Comparison of ENCODE assay signal across 13 mouse cellular contexts in the genomic region with DNA sequence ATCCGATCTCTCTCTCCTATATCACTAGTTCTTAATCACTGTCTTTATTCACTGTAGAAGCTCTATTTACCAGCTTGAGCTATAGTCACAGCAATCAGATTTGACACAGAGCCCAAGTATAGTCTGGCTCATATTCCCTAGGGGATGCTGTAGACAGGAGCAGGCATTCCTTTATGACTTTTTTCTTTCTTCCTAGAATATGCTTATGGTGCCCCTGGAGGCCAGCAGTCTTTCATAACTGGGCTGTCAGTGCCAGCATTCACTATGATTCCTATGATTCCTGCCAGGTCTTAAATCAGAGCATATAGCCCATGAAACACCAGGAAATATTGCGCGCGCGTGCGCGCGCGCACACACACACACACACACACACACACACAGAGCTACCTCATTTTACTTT.
DNase-seq lines count a peak whose midpoint lies in the region; ATAC-seq and TF ChIP-seq lines count a peak whose summit lies in the region.
"Had no signal": no experiment of that assay in that cellular context is flagged by ENCODE, and none has a peak within 500 bp of the region (broad histone marks: within the 10 kb centered on the region; RNA-seq: fewer than 3 reads in every experiment).

No protein-coding gene starts in this region.

- ATAC-seq in forebrain, embryonic 11.5 days (replicated peaks; ENCODE audit: low FRiP score) = peak; percentile 91
- ATAC-seq in midbrain, embryonic 12.5 days (ENCODE audit: low FRiP score, low read depth) = peak; percentile 84

- H3K9me3 ChIP-seq in forebrain, embryonic 11.5 days (ENCODE audit: control insufficient read depth, low read length) = no peaks in the 10 kb centered on the region
- H3K9me3 ChIP-seq in midbrain, embryonic 12.5 days = no peaks in the 10 kb centered on the region

- peak; percentile 15 for DNase-seq in adrenal gland, postnatal 10 days
- DNase-seq in adrenal gland, adult (ENCODE audit: inconsistent age in 2 of 2, low spot score in 1 of 2) = no peak
- DNase-seq in cerebellum, adult 11 months = peak; percentile 26
- no peak for DNase-seq in forebrain, embryonic 11.5 days (ENCODE audit: low spot score)
- DNase-seq in lung, postnatal 4 days = no peak
- DNase-seq in testis, postnatal 10 days (ENCODE audit: low spot score) = no peak
- no peak for DNase-seq in gastrocnemius, adult 2 months
- DNase-seq: adrenal gland, adult 8-10 months; gastrocnemius, postnatal 10 days; heart, postnatal 36 days; liver; right cerebral cortex, postnatal 14 days had no signal

- peaks cover 5% of the 10 kb centered on the region; the same call in 1 of the 2 replicates for H3K4me1 ChIP-seq in forebrain, embryonic 11.5 days (replicated peaks; ENCODE audit: control insufficient read depth, insufficient read depth, low read length)
- H3K4me1 ChIP-seq in midbrain, embryonic 12.5 days = peaks cover 9% of the 10 kb centered on the region; the same call in 1 of the 2 replicates

- WGBS in forebrain, embryonic 11.5 days = 74% methylated on average over 9 of the region's 9 CpGs
- 83% methylated on average over 9 of the region's 9 CpGs for WGBS in midbrain, embryonic 12.5 days

- no peaks in the 10 kb centered on the region for H3K36me3 ChIP-seq in forebrain, embryonic 11.5 days (ENCODE audit: control insufficient read depth, insufficient read depth, low read length)
- no peaks in the 10 kb centered on the region for H3K36me3 ChIP-seq in midbrain, embryonic 12.5 days

- H3K9ac ChIP-seq in forebrain, embryonic 11.5 days (ENCODE audit: low read length) = no peak overlapping the region
- H3K9ac ChIP-seq in midbrain, embryonic 12.5 days (replicated peaks) = no peak overlapping the region

- no peak overlapping the region for H3K4me3 ChIP-seq in forebrain, embryonic 11.5 days (ENCODE audit: low read depth, low read length)
- no peak overlapping the region for H3K4me3 ChIP-seq in midbrain, embryonic 12.5 days
- H3K4me3 ChIP-seq in gastrocnemius, adult 2 months = no peak overlapping the region

- intact Hi-C loops in gastrocnemius, adult 2 months (cut with DNase I) = no loop called here

- no peak for TF ChIP-seq CTCF in gastrocnemius, adult 2 months (IDR thresholded peaks at IDR 0.05)

- H3K4me2 ChIP-seq in forebrain, embryonic 11.5 days (ENCODE audit: low read depth, low read length, severe bottlenecking) = no peak overlapping the region
- no peak overlapping the region for H3K4me2 ChIP-seq in midbrain, embryonic 12.5 days (replicated peaks)

- H3K27me3 ChIP-seq in forebrain, embryonic 11.5 days (ENCODE audit: control insufficient read depth, insufficient read depth, low read length) = no peaks in the 10 kb centered on the region
- H3K27me3 ChIP-seq in midbrain, embryonic 12.5 days = no peaks in the 10 kb centered on the region

- H3K27ac ChIP-seq in forebrain, embryonic 11.5 days (ENCODE audit: low read depth, low read length) = 0 out of 2 replicates have a peak overlapping the region, but pooled peaks have one; percentile 46
- H3K27ac ChIP-seq in midbrain, embryonic 12.5 days (replicated peaks) = no peak overlapping the region
- no peak overlapping the region for H3K27ac ChIP-seq in gastrocnemius, adult 2 months

Comparison
In these comparisons a context has a peak if more than half of its experiments do, and no peak if none do; other contexts are left out.
1. DNase-seq: peak in adrenal gland, postnatal 10 days (single experiment) and cerebellum, adult 11 months (single experiment); none in adrenal gland, adult (0 of 2), forebrain, embryonic 11.5 days (single experiment), lung, postnatal 4 days (0 of 2), testis, postnatal 10 days (single experiment) and gastrocnemius, adult 2 months (single experiment).